Mouse (Mus musculus) brain, embryonic 14.5 days (tissue): ENCODE results near the gene Gstp2.

Experiments used
- CTCF ChIP-seq: fragments of 200-500 bp; IDR thresholded peaks from 2 replicates; pipeline ENCODE4 v1.5.1; 2012; ENCODE audit warnings: inconsistent platforms, mild to moderate bottlenecking, moderate library complexity, borderline replicate concordance; ENCODE audit not compliant: insufficient read depth, insufficient read length; ENCODE audit errors: extremely low read depth
- POLR2A ChIP-seq: fragments of 200-500 bp; IDR thresholded peaks from 2 replicates; pipeline ENCODE4 v1.6.1; 2012; ENCODE audit warnings: mild to moderate bottlenecking, inconsistent platforms, borderline replicate concordance; ENCODE audit not compliant: poor library complexity, insufficient read depth, insufficient read length, severe bottlenecking; ENCODE audit errors: extremely low read depth

GRCm38 (mm10) chr19:4093772-4094171 is 47.9 kb upstream of the Gstp2 start:
- TF ChIP-seq POLR2A, result no peak
- TF ChIP-seq CTCF, result no peak
